Mouse (Mus musculus) frontal cortex, postnatal 25 days (tissue): ENCODE measurements at regions not wholly inside any gene's neighbourhood (a gene's known extent, or its start where the extent isn't known, plus 50 kb on each side); places are given as distances from the start of the nearest gene placed in this dataset.

Experiments used
- DNase-seq, 2 experiments: peaks; one replicate each; pipeline ENCODE4 v3.0.0; 2022; ENCODE audit warnings: low spot score in 2 of 2

DNA sequence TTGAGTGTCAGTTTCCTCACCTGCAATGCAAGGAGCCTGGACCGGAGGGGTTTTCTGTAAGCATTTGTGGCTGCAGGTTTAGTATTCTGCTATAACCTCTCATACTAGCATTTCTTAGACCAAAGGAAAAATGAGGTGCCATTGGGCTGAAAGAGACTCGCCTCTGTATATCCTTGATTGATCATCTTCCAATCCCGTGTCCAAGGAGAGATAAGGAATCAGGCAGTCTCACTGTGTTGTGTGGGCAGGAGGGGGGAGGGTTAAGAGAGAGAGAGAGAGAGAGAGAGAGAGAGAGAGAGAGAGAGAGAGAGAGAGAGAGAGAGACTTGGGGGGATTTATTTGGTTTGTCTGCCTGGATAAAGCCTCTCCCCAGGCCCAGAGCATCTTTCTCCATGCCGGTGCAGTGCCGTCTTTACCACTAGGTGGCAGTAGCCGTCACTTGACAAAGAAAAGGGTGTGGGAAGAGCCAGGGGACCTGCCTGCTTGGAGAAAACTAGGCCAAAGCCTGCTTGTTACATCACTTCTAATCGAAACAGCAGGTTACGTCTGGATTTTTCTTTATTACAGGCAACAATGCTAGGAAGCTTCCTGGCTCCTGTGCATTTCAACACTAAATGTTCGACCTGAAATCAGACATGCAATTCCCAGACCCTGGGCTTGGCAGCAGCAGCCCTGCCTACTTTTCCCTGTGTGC is 56.1 kb upstream of the Ces5a start:
- peak; percentile 74 to 89 for DNase-seq

DNA sequence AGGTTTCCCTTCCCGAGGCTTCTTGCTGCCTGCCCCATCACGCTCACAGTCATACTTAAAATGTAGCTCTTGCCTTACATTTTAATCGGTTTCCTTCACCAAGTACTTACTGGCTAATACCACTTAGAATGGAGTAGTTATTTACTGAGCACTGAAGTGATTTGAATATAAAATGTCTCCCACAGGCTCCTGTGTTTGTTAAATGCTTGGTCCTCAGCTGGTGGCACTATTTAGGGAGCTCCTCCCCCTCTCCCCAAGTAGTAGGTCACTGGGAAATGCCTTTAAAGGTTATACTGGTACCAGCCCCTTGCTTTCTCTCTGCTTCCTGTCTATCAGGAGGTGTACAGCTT is 56.6 kb upstream of the Ces5a start:
- DNase-seq: no peak

DNA sequence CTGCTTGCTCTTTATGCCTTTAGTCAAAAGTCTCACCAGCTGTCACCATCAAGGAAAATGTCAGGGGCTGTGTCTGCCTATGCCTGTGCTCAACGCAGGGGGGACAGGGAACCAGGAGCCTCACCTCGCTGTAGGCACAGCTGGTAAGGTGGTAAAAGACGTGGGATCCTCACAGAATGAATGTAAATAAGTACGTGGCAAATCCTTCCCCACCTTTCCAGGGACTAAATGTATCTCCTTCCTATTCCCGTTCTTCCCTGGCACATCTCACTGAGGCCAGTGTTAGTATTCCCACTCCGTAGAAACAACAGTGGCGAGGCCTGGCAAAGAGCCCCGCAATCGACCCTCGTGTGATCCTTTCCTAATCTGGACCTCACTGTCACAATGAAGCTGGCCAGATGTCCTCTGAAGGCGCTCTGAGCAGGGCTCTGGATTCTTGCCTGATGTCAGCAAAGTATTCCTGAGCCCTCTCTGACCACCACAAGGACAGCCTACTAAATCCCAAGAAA is 63.0 kb upstream of the Ces5a start:
- no peak for DNase-seq

DNA sequence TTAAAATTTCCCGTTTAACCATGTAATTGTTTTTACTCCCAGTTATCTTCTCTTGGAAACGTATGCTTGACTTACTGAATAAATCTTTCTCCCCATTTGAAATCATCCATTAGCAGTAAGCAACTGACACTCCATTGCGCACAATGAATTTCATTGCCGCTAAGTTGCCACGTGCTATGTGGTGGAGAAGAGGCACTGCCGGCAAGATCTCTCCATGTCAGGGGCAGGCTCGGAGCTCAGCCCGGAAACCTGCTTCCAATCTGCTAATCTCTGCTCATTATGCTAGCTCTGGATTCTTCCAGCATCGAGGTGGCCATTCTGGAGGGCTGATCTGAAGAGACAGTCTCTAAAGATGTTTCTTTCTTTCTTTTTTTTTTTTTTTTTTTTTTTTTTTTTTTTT is 63.7 kb upstream of the Ces5a start:
- DNase-seq: no peak

DNA sequence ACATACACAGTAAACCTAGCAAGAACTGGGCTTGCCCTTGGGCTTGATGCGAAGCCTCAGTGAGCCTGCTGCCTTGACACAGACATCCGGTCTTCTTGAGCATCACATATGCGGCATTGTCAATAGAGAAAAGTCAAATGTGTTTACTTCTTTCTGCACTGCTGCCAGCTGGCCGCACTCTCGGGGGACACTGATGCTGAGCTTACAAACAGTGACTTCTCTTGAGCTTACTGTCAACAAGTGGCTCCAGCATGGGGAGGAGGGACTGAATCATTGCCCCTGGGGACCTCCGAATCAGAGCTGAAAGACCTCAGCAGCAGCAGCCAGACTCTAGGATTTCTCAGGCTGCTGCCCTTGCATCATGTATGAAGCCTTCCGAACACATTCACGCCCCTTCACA is 64.1 kb upstream of the Ces5a start:
- DNase-seq: no peak

DNA sequence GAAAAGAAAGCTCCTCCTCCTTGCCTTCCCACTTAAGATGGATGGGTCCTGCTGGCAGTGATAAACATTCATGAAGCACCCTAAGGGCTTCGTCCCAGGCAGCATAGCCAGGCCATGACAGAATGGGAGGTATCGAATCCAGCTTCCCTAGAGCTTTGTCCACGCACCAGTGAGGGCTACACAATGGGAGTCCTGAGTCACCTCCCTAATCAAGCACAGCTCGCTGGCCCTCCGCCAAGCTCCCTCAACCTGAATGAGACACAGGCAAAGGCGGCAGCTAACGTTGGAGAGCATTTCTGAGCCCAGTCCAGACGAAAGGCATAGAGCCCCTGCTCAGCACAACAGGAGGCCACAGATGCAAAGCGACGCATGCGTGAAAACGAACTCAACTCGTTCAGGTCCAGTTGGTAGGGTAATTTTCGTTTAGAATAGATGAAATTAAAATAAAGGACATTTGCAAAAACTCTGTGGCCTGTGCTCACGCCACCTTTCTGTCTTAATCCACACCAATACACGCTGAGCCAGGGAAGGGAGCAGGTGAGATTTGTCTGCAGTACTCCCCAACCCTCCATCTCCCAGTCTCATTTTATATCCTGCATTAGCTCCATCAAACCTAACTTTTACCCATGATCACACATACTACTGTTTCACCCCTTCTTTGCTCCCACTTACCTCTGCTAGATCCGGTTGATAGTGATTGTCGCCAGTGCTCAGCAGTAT is 91.3 kb upstream of the Ces5a start:
- DNase-seq: no peak

DNA sequence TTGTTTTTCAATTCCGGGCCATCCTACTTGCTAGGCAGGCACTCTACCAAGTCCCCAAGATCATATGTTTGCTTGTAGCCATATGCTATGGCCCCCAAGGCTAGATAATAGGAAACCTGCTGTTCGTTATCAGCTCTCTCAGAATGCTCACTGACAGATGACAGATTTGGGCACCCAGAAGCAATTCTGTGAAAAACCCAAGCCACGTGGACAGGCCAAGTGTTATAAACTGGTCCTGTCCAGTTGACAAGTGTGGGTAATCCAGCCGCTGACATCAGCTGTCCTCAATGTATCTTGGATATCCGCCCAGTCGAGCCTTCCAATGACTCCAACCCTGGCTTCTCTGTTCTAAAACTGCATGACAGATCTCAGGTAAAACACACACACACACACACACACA is 92.0 kb upstream of the Ces5a start:
- DNase-seq: no peak

DNA sequence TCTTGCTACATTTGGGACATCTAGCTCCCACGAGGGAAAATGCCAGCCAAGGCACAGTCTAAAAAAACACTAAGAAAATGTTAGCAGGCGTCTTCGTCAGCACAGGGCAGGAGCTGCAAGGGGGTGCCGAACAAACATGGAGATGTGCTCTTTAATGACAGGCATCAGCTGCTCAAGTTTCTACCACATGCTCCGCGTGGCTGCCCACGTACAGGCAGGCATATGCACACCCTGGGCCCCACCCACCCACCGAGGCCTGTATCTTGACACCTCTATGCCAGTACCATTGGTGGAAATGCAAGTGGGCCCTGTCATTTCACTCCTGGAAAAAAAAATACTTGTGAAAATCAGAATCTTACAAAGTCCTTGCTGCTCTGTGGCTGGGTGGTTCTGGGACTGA is 97.3 kb upstream of the Ces5a start:
- no peak for DNase-seq

DNA sequence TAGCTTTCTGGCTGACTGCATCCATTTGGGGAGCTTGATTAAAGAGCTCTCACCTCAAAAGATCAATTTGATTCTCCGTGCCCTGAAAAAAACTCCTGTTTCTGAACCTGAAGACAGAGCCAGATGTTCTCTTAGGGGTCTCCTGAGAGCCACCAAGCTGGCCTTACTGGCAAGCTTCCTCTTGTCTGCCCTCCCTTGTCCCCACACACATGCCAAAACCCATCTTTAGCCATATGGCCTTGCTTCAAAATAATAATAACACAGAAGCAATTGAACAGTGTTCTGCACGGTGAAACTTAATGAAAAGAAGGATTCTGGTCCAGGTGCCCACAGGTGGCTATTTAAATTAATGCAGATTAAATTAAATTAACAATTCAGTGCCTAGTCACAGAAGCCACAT is 107.1 kb upstream of the Ces5a start:
- DNase-seq: no peak

DNA sequence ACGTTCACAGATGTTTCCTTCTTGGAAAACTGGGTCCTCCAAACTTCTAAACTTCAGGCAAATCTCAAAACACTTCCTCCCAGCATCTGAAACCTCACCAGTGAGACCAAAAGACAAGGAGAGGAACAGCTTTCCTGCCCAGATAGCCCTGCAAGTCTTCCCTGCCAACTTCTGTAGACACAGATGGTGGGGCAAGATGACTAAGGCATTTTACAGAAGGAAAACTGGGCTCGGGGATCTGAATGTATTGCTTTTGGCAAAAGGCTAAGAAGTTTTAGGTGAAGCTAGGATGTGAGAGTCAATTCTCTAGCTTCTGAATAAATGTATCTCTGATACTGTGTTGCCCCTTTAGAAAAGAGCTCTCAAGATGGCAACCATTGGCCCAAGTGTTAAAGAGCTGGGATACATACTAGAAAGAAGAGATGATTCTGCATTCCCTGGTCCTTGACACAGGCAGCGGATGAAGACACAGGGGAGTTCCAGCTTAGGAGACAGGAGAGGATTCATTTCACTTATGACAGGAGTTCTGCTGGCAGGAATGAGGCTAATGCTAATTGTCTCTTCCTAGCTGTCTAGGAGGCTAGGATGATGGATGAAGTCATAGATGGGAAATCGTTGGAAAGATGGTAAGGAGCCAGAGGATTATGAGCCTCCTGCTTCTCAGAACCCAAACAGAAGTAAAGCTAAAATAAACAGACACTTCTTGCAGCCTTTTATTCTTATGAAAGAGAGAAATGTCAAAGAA is 108.0 kb upstream of the Ces5a start:
- no peak for DNase-seq

DNA sequence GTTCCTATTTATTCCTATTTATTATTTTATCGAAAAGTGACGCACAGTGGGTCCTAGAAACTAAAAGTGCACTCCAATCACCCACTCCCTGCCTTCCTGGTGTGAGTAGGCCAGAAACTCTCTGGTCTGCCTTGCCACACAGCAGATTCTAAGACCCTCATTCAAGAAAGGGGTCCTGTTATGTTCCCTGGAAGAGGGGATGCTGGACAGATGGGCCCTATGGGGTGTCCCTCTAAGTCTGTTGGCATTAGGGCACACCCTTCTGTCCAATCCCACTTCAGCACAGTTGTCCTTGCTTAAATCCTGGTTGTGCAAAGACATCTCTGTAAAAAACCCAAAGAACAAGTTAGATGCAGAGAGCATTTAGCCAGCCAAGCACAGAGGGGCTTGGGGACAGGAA is 117.8 kb upstream of the Ces5a start:
- no peak for DNase-seq

DNA sequence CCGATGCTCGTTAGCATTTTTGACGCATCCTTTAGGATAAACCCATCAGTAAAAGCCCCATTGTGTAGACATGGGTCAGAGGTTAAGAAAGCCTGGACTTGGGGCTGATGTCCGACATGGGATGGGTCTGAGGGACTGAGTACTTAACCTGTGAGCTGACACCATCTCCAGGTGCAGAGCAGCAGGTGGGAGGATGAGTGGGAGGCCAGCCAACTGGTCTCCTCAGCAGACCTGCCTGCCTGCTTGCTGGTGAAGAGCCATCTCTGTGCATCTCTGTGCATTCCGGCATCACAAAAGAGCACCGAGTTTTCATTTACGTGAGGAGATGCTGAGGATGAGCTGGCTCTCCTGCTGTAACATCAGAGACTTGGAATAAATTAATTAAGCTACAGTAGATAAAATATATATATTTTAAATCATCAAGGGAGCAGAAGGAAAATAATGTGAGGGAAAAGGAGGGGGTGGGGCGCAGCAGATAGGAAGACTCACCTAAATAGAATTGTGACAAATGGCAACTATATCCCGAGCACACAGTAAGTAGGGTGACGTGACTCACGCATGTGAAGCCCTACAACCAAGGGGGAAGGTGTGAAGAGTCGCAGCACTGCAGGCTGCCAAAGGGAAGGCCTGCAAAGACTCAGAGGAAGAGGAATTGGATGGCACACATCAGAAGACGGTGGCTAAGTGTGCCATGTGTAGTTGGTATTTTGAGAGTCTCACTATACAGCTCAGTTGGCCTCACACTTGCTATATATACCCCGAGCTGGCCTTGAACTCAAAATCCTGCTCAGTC is 118.5 kb upstream of the Ces5a start:
- DNase-seq: peak in 1 of 2 experiments; percentile 32

DNA sequence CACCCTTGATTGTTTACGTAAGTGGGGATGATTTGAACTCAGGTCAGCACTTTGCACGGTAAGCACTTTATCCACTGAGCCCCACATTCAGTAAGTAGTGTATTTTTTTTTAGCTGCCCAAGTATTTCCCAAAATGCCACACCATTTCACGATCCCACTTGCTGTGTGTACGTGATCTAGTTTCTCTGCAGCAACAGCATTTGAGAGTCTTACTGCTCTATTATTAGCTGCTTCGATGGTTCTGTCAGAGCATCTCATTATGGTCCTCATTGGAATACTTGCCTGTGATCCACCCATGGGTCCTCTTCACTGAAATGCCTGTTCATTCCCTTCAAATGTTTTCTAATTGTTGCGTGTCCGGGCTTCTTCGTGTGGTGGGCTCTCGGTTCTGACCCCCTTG is 120.1 kb upstream of the Ces5a start:
- no peak for DNase-seq

DNA sequence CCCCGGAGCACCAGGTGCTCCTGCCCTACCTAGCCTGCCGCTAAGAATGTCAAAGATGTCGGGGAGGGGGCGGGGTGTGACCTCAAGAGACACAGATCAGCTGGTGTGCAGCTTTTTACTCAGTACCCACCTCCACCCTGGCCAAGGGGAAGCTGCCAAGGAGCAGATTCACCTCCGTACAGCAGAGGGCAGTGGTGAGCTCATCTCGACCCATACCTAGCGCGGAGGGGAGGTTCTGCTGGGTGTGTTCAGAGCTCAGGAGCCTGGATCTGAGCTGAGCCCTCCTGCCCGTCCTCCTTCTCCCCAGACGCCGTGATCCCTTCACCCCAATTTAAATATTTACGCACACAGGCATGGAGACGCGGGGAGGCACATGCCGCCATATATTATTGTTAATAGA is 126.1 kb upstream of the Ces5a start:
- peak; percentile 67 to 77 for DNase-seq

DNA sequence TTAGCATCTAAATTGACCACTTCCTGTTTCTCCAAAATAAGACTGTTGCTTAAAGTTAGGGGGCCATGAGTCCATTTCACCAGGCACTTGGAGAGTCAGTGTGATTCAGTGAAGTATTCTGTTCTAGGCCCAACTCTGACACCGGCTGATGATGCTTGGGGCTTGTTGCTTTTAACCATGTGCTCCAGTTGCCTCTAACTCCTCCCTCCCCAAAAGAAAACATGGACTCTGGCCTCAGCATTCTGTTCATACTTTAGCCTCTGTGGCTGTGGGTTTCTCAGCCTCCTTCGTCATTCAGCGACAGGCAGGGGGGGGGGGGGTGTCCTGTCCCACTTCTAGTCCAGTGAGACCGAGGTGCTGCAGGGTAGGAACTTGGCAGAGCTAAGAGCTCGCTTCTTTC is 126.6 kb upstream of the Ces5a start:
- no peak for DNase-seq

DNA sequence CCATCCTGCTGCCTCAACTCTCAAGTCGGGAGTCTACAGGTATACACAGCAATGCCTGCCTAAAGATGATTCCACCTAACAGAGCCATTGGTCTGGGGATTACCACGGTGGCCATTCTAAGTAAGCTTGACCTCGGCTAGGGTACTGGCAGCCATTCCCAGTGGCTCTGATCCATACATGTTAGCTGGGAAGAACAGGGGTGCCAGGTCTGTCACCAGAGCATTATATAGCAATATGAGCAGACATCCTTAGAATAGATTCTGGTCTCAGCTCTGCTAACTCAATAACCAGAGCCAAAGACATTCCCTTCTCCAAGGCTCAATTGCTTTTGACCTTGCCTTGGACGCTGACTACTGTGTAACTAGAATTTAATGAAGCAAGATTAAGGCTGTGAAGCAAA is 128.2 kb upstream of the Ces5a start:
- no peak for DNase-seq

DNA sequence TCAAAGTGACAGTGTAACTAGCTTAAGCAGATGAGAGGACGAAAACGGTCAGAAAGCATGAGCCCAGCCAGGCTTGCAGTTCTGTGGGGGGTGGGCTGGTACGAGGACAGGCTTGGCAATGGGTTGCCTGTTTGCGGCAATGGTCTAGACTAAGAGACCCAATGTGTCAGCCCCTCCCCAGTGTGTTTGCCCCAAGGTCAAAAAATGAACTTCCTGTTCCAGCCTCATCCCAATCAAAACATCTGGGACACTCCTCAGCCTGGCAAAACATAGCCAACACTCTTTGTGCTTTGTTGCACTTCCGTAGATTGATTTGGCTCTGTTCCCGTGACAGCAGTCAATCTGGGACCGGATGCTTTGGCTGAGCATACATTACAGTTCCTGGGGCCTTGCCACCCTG is 132.7 kb upstream of the Ces5a start:
- DNase-seq: no peak

DNA sequence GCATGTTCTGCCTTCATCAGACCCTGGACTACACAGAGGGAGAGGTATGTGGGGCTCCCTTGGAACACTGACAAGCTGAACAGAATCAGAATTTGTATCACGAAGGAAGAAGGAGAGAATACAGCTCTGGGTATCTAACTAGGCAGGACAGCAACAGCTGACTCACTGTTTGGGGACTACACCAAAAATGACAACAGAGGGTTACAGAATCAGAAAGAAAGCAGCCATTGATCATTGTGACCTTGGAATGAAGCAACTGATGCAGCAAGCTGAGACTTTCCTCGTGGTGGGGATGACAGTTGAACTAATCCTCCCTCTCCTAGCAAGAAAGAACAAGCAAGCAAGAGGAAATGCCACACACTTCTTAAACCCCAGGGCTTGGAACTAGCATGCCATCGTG is 135.0 kb upstream of the Gnao1 start:
- no peak for DNase-seq

DNA sequence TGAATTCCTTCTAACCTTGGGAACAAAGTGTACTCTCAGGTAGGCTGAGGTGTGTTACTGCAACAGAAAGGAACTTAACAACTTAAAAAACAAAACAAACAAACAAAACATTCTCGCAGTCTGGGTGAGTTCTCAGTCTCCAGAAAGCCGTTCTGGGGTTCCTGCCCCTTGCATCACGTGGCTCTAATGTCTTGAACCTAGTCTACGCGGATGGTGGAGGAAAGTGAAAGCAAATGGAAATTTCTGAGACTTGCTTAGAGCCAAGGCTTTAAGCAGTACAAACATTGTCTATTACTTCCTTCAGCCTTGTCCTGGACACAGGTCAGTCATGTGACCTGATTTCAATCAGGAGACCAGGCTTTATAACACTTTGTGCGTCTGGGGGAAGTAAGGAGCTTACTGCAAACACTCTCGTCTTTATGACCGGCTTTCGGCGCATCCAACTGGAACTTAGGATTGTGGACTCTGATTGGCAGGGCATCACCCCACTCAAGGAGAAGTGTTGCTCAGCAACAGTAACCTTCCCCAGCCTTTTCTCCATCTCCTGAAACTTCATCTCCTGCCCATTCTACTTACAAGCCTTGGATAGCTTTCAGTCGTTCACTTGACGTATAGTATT is 125.9 kb upstream of the Gnao1 start:
- no peak for DNase-seq

DNA sequence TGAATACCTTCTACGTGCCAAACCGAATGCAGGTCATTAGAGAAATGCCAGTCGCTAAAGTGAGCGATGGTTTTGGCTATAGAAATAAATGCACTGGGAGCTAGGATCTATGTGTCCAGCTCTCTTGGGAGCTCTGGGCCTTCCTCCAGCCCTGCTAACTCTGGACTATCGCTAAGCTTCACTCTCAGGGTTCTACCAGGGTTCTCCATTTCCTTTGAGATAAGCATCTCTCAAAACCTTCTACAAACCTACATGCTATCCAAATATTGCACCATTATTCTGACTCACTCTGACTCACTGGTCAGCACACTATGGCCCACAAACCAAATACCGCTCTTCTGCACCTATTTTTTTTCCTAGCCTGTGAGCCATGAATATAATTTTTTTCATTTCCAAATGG is 125.4 kb upstream of the Gnao1 start:
- no peak for DNase-seq

DNA sequence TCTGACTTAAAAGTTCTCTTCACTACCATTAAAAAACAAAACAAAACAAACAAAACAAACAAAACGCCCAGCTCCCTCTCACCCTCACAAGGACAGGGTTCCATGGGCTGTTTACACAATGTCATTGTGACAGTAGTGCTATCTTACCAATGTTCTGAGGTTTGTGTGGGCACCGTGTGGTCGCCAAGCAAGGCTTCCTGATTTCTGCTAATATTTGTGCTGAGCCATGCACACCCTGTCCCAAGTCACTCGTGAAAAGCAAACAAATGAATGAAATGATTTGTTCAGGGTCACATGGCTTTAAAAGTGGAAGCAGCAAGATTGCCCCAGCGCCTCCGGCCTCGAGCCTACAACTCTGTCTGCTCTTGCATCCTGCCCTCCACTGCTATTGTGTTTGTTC is 120.9 kb upstream of the Gnao1 start:
- no peak for DNase-seq
